Mouse (Mus musculus) stomach, embryonic 14.5 days (tissue): ENCODE results near the gene Cyp2d11. TPM values are rescaled to one million over a fixed set of nuclear protein-coding genes. Genes with fewer than 3 reads are reported as not detected.
A peak's percentile ranks its signal among the peaks of the same experiment; 100 is the strongest.

Experiments used
- ATAC-seq: fragments of 200-750 bp; cut with Nextera tagmentation; 2 replicates; pipeline ENCODE4 v1.8.0; 2017; ENCODE audit warnings: low read depth, moderate TSS enrichment; ENCODE audit not compliant: insufficient number of reproducible peaks, insufficient read depth, low FRiP score
- H3K27ac ChIP-seq: fragments of 300-500 bp; sonication (generic); 2 replicates; pipeline ENCODE4 v1.5.1; 2014; ENCODE audit warnings: mild to moderate bottlenecking, low read length, moderate library complexity, mixed read lengths
- H3K27me3 ChIP-seq: fragments of 300-500 bp; sonication (generic); 2 replicates; pipeline ENCODE4 v1.6.1; 2014; ENCODE audit warnings: low read length, control low read depth, mixed read lengths; ENCODE audit not compliant: control insufficient read depth, insufficient read depth
- H3K36me3 ChIP-seq: fragments of 300-500 bp; sonication (generic); 2 replicates; pipeline ENCODE4 v1.6.1; 2014; ENCODE audit warnings: mild to moderate bottlenecking, control low read depth, low read length, moderate library complexity, mixed read lengths; ENCODE audit not compliant: control insufficient read depth, insufficient read depth
- H3K4me1 ChIP-seq: fragments of 300-500 bp; sonication (generic); 2 replicates; pipeline ENCODE4 v1.6.1; 2014; ENCODE audit warnings: low read length, control low read depth, mixed read lengths; ENCODE audit not compliant: control insufficient read depth, insufficient read depth
- H3K4me2 ChIP-seq: fragments of 300-500 bp; sonication (generic); replicated peaks from 2 replicates; pipeline ENCODE4 v1.6.1; 2014; ENCODE audit warnings: low read depth, low read length, control low read depth
- H3K4me3 ChIP-seq: fragments of 300-500 bp; sonication (generic); 2 replicates; pipeline ENCODE4 v1.5.1; 2014; ENCODE audit warnings: low read depth, low read length, control low read depth
- H3K9ac ChIP-seq: fragments of 300-500 bp; sonication (generic); replicated peaks from 2 replicates; pipeline ENCODE4 v1.6.1; 2014; ENCODE audit warnings: low read depth, mild to moderate bottlenecking, control low read depth, low read length, moderate library complexity, mixed read lengths
- H3K9me3 ChIP-seq: fragments of 300-500 bp; sonication (generic); 2 replicates; pipeline ENCODE4 v1.6.1; 2016; ENCODE audit warnings: low read depth, low read length, control low read depth; ENCODE audit not compliant: control insufficient read depth
- WGBS: fragments of 180-500 bp; shearing (Covaris S2); extraction: QIAGEN DNeasy Blood & Tissue Kit; methylation state at CpG from one replicate; pipeline ENCODE4 v1.1.7; 2014; 5-methylcytosine and 5-hydroxymethylcytosine counted together
- polyA plus RNA-seq: library from polyadenylated mRNA; unstranded; fragments of >200 nt; fragmentation: Nextera tagmentation; extraction: Ambion mirVana; gene quantifications from 2 replicates; pipeline ENCODE4 v1.2.1, GENCODE M21; 2014

The Cyp2d11 gene
- polyA plus RNA-seq, 1 experiment from 2014 or later: not detected

GRCm38 (mm10) chr15:82422935-82423334 lies 29.1 kb upstream of the Cyp2d11 start:
- H3K27me3 ChIP-seq: no peaks in the 10 kb centered on the region
- H3K9ac ChIP-seq: no peak overlapping the region
- H3K27ac ChIP-seq: no peak overlapping the region
- H3K36me3 ChIP-seq: no peaks in the 10 kb centered on the region
- ATAC-seq: no peak
- no peak overlapping the region for H3K4me2 ChIP-seq
- 62% methylated on average over 4 of the region's 4 CpGs for WGBS
- H3K9me3 ChIP-seq: no peaks in the 10 kb centered on the region
- H3K4me1 ChIP-seq: no peaks in the 10 kb centered on the region
- H3K4me3 ChIP-seq: no peak overlapping the region

GRCm38 (mm10) chr15:82418616-82419015 lies 24.8 kb upstream of the Cyp2d11 start:
- Histone ChIP-seq H3K4me2 (no peak overlapping the region), H3K9ac (no peak overlapping the region), H3K9me3 (no peaks in the 10 kb centered on the region), H3K4me3 (no peak overlapping the region), H3K27me3 (no peaks in the 10 kb centered on the region), H3K27ac (no peak overlapping the region), H3K36me3 (no peaks in the 10 kb centered on the region), H3K4me1 (peaks cover 5% of the 10 kb centered on the region; the same call in 1 of the 2 replicates)
- WGBS: 73% methylated on average over 1 of the region's 1 CpGs
- no peak for ATAC-seq

GRCm38 (mm10) chr15:82416797-82417789 lies 23.3 kb upstream of the Cyp2d11 start:
- 31% methylated on average over 16 of the region's 16 CpGs for WGBS
- H3K9me3 ChIP-seq: no peaks in the 10 kb centered on the region
- H3K36me3 ChIP-seq: no peaks in the 10 kb centered on the region
- no peak overlapping the region for H3K9ac ChIP-seq
- peaks cover 5% of the 10 kb centered on the region; the same call in 1 of the 2 replicates for H3K4me1 ChIP-seq
- H3K27ac ChIP-seq: no peak overlapping the region
- 0 out of 2 replicates have a peak overlapping the region, but pooled peaks have one; percentile 14 for H3K4me2 ChIP-seq
- no peak overlapping the region for H3K4me3 ChIP-seq
- peak; percentile 69; the same call in 1 of the 2 replicates for ATAC-seq
- H3K27me3 ChIP-seq: no peaks in the 10 kb centered on the region

- H3K27ac ChIP-seq: no peak overlapping the region
- H3K4me1 ChIP-seq: no peaks in the 10 kb centered on the region
- no peaks in the 10 kb centered on the region for H3K9me3 ChIP-seq
- no peaks in the 10 kb centered on the region for H3K27me3 ChIP-seq
- ATAC-seq: no peak
- no peak overlapping the region for H3K9ac ChIP-seq
- WGBS: 72% methylated on average over 4 of the region's 4 CpGs
- no peaks in the 10 kb centered on the region for H3K36me3 ChIP-seq
- H3K4me2 ChIP-seq: no peak overlapping the region
- H3K4me3 ChIP-seq: no peak overlapping the region
Observed at GRCm38 (mm10) chr15:82407536-82407935, 13.7 kb upstream of the Cyp2d11 start.

- ATAC-seq: no peak
- Histone ChIP-seq H3K9ac (no peak within 1 kb of the TSS), H3K27ac (no peak within 1 kb of the TSS), H3K9me3 (no peaks in the 10 kb centered on the region), H3K27me3 (no peaks in the 10 kb centered on the region), H3K4me2 (no peak within 1 kb of the TSS), H3K4me3 (no peak within 1 kb of the TSS), H3K36me3 (no peaks in the 10 kb centered on the region), H3K4me1 (no peaks in the 10 kb centered on the region)
- 92% methylated on average over 6 of the region's 6 CpGs for WGBS
Observed at GRCm38 (mm10) chr15:82406981-82407380, 13.2 kb upstream of the Cyp2d11 start, which contains the start of gene Cyp2d10. Cyp2d10 (minus strand) TSS chr15:82407195.

- H3K4me2 ChIP-seq: no peak overlapping the region
- no peak overlapping the region for H3K27ac ChIP-seq
- no peak overlapping the region for H3K4me3 ChIP-seq
- no peaks in the 10 kb centered on the region for H3K27me3 ChIP-seq
- no peaks in the 10 kb centered on the region for H3K9me3 ChIP-seq
- H3K36me3 ChIP-seq: no peaks in the 10 kb centered on the region
- H3K9ac ChIP-seq: no peak overlapping the region
- no peaks in the 10 kb centered on the region for H3K4me1 ChIP-seq
- 90% methylated on average over 3 of the region's 3 CpGs for WGBS
- ATAC-seq: no peak
Observed at GRCm38 (mm10) chr15:82404163-82404562, 10.3 kb upstream of the Cyp2d11 start.

GRCm38 (mm10) chr15:82403606-82404005 lies 9.8 kb upstream of the Cyp2d11 start:
- no peaks in the 10 kb centered on the region for H3K36me3 ChIP-seq
- no peak overlapping the region for H3K4me2 ChIP-seq
- no peaks in the 10 kb centered on the region for H3K4me1 ChIP-seq
- no peaks in the 10 kb centered on the region for H3K9me3 ChIP-seq
- WGBS: 90% methylated on average over 9 of the region's 9 CpGs
- H3K9ac ChIP-seq: no peak overlapping the region
- no peak overlapping the region for H3K27ac ChIP-seq
- H3K27me3 ChIP-seq: no peaks in the 10 kb centered on the region
- no peak overlapping the region for H3K4me3 ChIP-seq
- ATAC-seq: no peak

GRCm38 (mm10) chr15:82402741-82403140 lies 8.9 kb upstream of the Cyp2d11 start:
- no peaks in the 10 kb centered on the region for H3K36me3 ChIP-seq
- no peak for ATAC-seq

More at GRCm38 (mm10) chr15:82402741-82403140, 8.9 kb upstream of the Cyp2d11 start:
- H3K9ac ChIP-seq: no peak overlapping the region
- no peak overlapping the region for H3K27ac ChIP-seq
- H3K4me3 ChIP-seq: no peak overlapping the region
- no peaks in the 10 kb centered on the region for H3K9me3 ChIP-seq
- no peaks in the 10 kb centered on the region for H3K4me1 ChIP-seq
- 89% methylated on average over 6 of the region's 6 CpGs for WGBS
- no peak overlapping the region for H3K4me2 ChIP-seq
- no peaks in the 10 kb centered on the region for H3K27me3 ChIP-seq
